Mouse (Mus musculus) limb, embryonic 10.5 days (tissue): ENCODE results near the gene Tbc1d23. TPM values are rescaled to one million over a fixed set of nuclear protein-coding genes. Genes with fewer than 3 reads are reported as not detected.
"Not testable (repeated sequence)": the region's sequence is repeated elsewhere in the genome, so short reads cannot be mapped to it uniquely, and the experiment has no call there.

ENCODE experiments used
- DNase-seq: peaks from one replicate; pipeline ENCODE4 v3.0.0-alpha.2; 2017; ENCODE audit warnings: low spot score
- H3K27ac ChIP-seq: fragments of 300-500 bp; sonication (generic); 2 replicates; pipeline ENCODE4 v1.5.1; 2016; ENCODE audit warnings: mild to moderate bottlenecking
- H3K27me3 ChIP-seq: fragments of 300-500 bp; sonication (generic); 2 replicates; pipeline ENCODE4 v1.6.1; 2016; ENCODE audit warnings: low read depth, mild to moderate bottlenecking; ENCODE audit not compliant: poor library complexity, severe bottlenecking
- H3K36me3 ChIP-seq: fragments of 300-500 bp; sonication (generic); 2 replicates; pipeline ENCODE4 v1.6.1; 2016; ENCODE audit warnings: mild to moderate bottlenecking, moderate library complexity
- H3K4me1 ChIP-seq: fragments of 300-500 bp; sonication (generic); 2 replicates; pipeline ENCODE4 v1.6.1; 2016
- H3K4me3 ChIP-seq: fragments of 300-500 bp; sonication (generic); 2 replicates; pipeline ENCODE4 v1.5.1; 2016; ENCODE audit warnings: mild to moderate bottlenecking, moderate library complexity
- H3K9me3 ChIP-seq: fragments of 300-500 bp; sonication (generic); replicated peaks from 2 replicates; pipeline ENCODE4 v1.6.1; 2016; ENCODE audit warnings: mild to moderate bottlenecking
- WGBS: fragments of 180-500 bp; shearing (Covaris S2); methylation state at CpG from one replicate; pipeline ENCODE4 v1.1.7; 2016; 5-methylcytosine and 5-hydroxymethylcytosine counted together
- polyA plus RNA-seq: library from polyadenylated mRNA; unstranded; fragments of >200 nt; fragmentation: Nextera tagmentation; extraction: Ambion mirVana; gene quantifications from 2 replicates; pipeline ENCODE4 v1.2.1, GENCODE M21; 2016

The Tbc1d23 gene
- polyA plus RNA-seq, 1 experiment from 2014 or later: 23.5 TPM

DNA sequence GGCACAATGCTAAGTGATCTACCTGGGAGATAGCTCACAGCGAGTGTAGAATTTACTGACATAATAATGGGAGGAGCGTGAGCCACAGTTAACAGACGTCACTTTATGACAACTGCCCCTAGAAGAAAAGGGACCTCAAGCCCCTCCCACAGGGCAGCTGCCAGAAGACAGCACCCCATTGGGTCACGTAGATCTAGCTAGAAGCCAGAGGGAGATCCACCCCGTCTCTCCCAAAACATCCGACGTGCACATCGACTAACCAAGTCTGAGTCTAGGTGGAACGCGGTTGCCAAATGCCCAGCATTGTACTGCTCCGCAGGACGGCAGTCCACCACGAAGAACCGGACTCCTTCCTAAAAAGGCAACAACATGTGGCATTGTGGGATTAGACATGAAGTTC lies 40.1 kb downstream of the Tbc1d23 start:
- Histone ChIP-seq H3K27ac (no peak overlapping the region), H3K4me1 (no peaks in the 10 kb centered on the region), H3K27me3 (no peaks in the 10 kb centered on the region), H3K36me3 (peaks cover 34% of the 10 kb centered on the region), H3K9me3 (no peaks in the 10 kb centered on the region), H3K4me3 (no peak overlapping the region)
- 91% methylated on average over 14 of the region's 14 CpGs for WGBS
- DNase-seq: no peak

DNA sequence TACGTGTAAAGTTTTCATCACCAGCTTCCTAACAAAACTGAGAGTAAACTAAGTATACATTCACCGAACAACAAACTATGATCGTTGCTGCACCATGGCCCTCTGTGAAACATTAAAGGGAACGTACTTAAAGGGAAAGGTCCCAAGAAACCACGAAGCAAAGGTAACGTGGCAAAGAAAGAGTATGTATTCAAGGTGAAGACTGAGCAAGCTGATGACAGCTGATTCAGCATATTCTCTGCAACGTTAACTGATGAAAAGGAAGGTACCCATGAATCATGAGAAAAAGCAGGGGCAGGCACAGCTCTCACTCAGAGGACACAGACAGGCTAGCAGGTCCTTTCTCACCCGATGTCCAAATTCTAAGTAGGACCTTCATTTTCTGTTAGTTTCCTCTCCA lies 40.9 kb downstream of the Tbc1d23 start:
- H3K27ac ChIP-seq: no peak overlapping the region
- H3K4me3 ChIP-seq: no peak overlapping the region
- WGBS: 92% methylated on average over 8 of the region's 8 CpGs
- peaks cover 40% of the 10 kb centered on the region for H3K36me3 ChIP-seq
- H3K9me3 ChIP-seq: no peaks in the 10 kb centered on the region
- H3K4me1 ChIP-seq: no peaks in the 10 kb centered on the region
- H3K27me3 ChIP-seq: no peaks in the 10 kb centered on the region
- no peak for DNase-seq

DNA sequence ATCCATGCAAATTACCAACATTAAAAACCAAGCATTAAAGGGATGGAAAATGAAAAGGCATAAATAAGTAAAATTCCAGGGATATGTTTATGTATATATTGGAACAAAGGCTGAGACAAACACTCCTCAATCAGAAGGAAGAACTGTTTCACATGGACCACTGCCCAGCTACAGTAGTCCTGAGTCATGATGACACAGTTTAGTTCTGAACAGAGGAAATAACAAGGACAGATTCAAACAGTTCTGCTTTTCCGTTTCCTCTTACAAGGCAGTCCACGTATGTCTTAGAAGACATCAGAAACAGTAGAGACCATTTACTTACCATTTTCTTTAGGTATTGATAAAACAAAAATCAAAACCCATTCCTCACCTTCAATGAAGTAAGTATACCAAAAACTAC lies 41.8 kb downstream of the Tbc1d23 start:
- H3K9me3 ChIP-seq: no peaks in the 10 kb centered on the region
- no peaks in the 10 kb centered on the region for H3K4me1 ChIP-seq
- DNase-seq: no peak
- peaks cover 41% of the 10 kb centered on the region for H3K36me3 ChIP-seq
- no peak overlapping the region for H3K4me3 ChIP-seq
- WGBS: 94% methylated on average over 2 of the region's 2 CpGs
- no peaks in the 10 kb centered on the region for H3K27me3 ChIP-seq
- no peak overlapping the region for H3K27ac ChIP-seq

DNA sequence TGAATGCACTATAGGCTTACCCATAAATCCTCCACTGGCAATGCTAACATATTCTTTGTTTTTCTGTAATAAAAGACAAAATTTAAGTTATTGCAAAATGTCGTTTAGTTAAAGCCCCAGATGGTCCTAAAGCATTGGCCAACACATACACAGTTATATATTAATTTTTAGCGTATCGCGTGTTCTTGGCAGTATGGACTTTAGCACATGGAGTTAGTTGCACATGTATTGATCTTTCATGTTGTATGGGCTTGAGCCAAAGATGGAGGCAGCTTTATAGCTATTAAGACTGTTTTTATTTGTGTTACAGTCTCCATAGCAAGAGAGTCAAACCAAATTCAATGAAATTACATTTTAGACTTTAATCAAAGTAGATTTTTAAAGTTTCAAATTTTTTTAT lies 44.7 kb downstream of the Tbc1d23 start:
- WGBS: 95% methylated on average over 4 of the region's 4 CpGs
- DNase-seq: no peak
- no peak overlapping the region for H3K27ac ChIP-seq
- no peak overlapping the region for H3K4me3 ChIP-seq
- H3K36me3 ChIP-seq: peaks cover 59% of the 10 kb centered on the region
- H3K27me3 ChIP-seq: no peaks in the 10 kb centered on the region
- H3K9me3 ChIP-seq: no peaks in the 10 kb centered on the region
- no peaks in the 10 kb centered on the region for H3K4me1 ChIP-seq

DNA sequence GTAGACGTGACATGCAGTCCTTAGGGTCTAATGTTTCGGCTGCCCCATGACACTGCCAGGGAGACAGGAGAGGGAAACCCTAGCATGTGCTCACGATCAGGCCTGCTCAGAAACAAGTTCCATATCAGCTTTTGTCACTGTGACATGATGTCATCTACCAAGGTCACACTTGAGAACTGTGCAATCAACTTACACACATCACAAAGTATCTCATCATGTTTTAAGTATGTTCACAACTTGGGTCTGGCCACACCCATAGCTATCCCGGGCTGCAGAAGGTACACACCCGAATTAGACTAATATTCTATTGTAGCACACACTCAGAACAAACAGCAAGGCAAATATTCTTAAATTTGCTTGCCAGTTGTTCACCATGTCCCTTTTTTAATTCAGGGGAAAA lies 49.3 kb downstream of the Tbc1d23 start:
- DNase-seq: no peak
- Histone ChIP-seq H3K4me3 (no peak overlapping the region), H3K36me3 (peaks cover 49% of the 10 kb centered on the region)

DNA sequence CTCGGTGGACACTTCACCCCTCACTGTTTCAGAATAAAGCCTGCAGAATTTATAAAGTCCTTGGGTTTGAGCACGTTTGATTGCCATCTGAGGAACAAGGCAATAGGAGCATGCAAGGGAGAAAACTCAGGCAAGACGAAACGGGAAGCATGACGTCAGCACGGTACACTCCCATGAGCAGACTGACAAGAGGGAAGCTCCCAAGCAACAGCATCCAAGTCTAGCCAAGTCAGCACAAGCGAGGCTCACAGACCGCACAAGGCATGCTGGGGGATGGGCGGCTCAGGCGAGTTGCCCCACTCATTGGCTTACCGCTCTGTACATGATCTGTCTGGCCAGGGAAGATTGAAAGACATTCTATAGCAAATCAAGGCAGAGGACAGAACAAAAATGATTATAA lies 50.1 kb downstream of the Tbc1d23 start:
- peaks cover 56% of the 10 kb centered on the region for H3K36me3 ChIP-seq
- no peaks in the 10 kb centered on the region for H3K4me1 ChIP-seq
- WGBS: 88% methylated on average over 11 of the region's 11 CpGs
- no peaks in the 10 kb centered on the region for H3K9me3 ChIP-seq
- no peaks in the 10 kb centered on the region for H3K27me3 ChIP-seq
- DNase-seq: no peak
- H3K27ac ChIP-seq: no peak overlapping the region
- no peak overlapping the region for H3K4me3 ChIP-seq

More for the DNA sequence above, 49.3 kb downstream of the Tbc1d23 start:
- Histone ChIP-seq H3K4me1 (no peaks in the 10 kb centered on the region), H3K27me3 (no peaks in the 10 kb centered on the region), H3K27ac (no peak overlapping the region), H3K9me3 (no peaks in the 10 kb centered on the region)
- WGBS: 94% methylated on average over 5 of the region's 5 CpGs

DNA sequence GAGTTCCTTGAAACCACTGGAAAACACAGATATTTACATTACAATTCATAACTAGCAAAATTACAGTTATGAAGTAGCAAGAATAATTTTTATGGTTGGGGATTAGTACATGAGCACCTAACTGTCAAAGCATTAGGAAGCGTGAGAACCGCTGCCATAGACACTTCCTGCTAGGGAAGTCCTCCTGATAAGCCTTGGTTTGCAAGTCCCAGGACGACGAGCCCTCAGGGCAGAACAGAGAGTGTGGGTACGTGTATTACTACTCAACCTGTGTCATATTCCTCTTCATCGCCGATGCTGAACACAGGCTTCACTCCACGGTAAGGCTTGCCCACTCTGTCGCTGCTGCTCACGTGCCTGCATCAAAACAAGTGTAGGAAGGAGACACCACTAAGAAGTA lies 53.6 kb downstream of the Tbc1d23 start:
- H3K9me3 ChIP-seq: no peaks in the 10 kb centered on the region
- no peaks in the 10 kb centered on the region for H3K4me1 ChIP-seq
- peaks cover 47% of the 10 kb centered on the region for H3K36me3 ChIP-seq
- H3K27ac ChIP-seq: no peak overlapping the region
- no peaks in the 10 kb centered on the region for H3K27me3 ChIP-seq
- DNase-seq: no peak
- 90% methylated on average over 10 of the region's 10 CpGs for WGBS
- H3K4me3 ChIP-seq: no peak overlapping the region

DNA sequence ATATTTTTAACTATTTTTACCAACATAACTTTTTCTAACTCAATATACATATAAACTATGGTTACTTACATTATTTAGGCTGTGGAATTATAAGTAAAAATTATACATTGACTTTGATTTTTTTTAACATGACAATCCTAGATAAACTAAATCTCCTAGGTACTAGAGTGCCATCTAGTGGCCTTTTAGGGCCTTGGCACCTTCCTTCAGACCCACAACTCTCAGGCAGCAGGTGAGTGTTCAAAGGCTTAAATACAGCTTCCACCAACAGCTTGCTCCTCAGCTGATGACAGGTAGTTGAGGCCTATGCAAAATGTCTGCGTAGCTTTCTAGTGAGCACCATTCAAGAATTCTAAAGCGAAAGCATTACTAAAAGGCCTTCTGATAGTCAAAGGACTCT lies 54.0 kb downstream of the Tbc1d23 start:
- Histone ChIP-seq H3K36me3 (peaks cover 47% of the 10 kb centered on the region), H3K4me3 (no peak overlapping the region), H3K27ac (no peak overlapping the region), H3K9me3 (no peaks in the 10 kb centered on the region), H3K4me1 (no peaks in the 10 kb centered on the region), H3K27me3 (no peaks in the 10 kb centered on the region)
- 69% methylated on average over 2 of the region's 2 CpGs for WGBS
- DNase-seq: no peak

DNA sequence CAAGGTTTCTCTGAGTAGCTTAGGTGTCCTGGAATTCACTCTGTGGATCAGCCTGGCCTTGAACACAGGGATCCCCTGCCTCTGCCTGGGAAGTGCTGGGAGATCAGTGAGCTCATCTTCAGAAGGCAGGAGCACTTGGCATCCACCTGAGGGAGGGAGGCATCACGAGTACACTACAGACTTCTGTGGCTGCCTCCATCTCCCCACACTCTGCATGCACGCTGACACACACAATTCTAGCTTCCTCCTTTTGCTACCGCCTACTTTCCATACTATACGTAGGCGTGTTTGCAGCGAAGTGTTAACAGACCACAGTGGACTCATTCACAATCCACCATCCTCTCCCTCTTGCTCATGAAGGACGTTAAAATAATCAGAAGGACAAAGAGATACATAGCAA lies 55.0 kb downstream of the Tbc1d23 start:
- no peak for DNase-seq
- Histone ChIP-seq H3K27me3 (no peaks in the 10 kb centered on the region), H3K9me3 (no peaks in the 10 kb centered on the region), H3K36me3 (peaks cover 44% of the 10 kb centered on the region), H3K4me1 (no peaks in the 10 kb centered on the region), H3K27ac (no peak overlapping the region), H3K4me3 (no peak overlapping the region)
- WGBS: 91% methylated on average over 7 of the region's 7 CpGs

DNA sequence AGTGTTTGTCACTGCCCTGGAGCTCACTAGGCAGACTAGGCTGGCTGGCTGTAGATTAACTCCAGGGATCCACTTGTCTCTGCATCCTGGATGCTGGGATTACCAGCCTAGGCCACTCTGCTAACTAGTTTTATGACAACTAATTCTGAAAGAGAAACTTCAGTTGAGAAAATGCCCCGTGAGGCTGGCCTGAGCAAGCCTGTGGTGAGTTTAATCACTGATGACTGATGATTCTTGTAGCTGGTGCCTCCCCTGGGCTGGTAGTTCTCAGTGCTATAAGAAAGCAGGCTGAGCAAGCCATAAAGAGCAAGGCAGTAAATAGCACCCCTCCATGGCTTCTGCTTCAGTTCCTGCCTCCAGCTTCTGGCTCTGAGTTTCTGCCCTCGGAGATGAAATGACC lies 55.6 kb downstream of the Tbc1d23 start:
- no peaks in the 10 kb centered on the region for H3K27me3 ChIP-seq
- WGBS: 70% methylated on average over 2 of the region's 2 CpGs
- H3K4me1 ChIP-seq: no peaks in the 10 kb centered on the region
- peaks cover 47% of the 10 kb centered on the region for H3K36me3 ChIP-seq
- no peaks in the 10 kb centered on the region for H3K9me3 ChIP-seq
- H3K4me3 ChIP-seq: no peak overlapping the region
- DNase-seq: no peak
- no peak overlapping the region for H3K27ac ChIP-seq

DNA sequence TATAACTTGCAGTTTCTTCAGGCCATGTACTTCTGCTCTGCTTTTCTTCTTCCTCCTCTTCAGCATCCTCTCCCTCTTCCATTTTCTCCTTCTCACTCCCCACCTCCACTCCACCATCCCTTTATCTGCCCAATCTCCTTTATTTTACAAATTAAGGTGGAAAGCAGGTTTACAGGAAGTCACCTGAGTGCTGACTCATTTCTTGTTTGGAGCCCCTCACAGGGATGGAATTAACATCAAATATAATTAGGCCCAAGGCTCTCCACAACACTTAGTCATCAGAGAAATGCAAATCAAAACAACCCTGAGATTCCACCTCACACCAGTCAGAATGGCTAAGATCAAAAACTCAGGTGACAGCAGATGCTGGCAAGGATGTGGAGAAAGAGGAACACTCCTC lies 56.8 kb downstream of the Tbc1d23 start:
- not testable (repeated sequence) for H3K4me1 ChIP-seq, H3K27me3 ChIP-seq, H3K27ac ChIP-seq, H3K9me3 ChIP-seq, H3K4me3 ChIP-seq, DNase-seq
- H3K36me3 ChIP-seq: peaks cover 44% of the 10 kb centered on the region

DNA sequence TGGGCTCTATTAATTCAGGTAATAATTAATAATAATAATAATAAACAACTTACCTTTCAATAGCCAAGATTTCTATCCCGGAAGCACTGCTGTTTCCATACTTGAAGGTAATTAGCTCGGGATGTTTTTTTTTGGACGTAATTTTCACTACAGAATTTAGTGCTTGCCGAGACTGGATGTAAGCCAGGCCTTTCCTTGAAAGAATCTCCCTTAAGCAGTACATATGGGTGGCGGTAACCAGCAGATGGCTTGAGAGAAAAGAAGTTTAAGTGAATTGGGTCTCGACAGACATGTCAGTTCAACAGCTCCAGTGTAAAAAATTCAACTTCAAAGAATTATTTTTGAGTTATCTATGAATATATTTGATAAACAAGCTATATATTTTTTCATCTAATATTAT lies 59.7 kb downstream of the Tbc1d23 start:
- Histone ChIP-seq H3K27me3 (no peaks in the 10 kb centered on the region), H3K4me1 (no peaks in the 10 kb centered on the region), H3K9me3 (no peaks in the 10 kb centered on the region), H3K27ac (no peak overlapping the region), H3K4me3 (no peak overlapping the region), H3K36me3 (peaks cover 35% of the 10 kb centered on the region)
- DNase-seq: no peak
- 92% methylated on average over 6 of the region's 6 CpGs for WGBS

DNA sequence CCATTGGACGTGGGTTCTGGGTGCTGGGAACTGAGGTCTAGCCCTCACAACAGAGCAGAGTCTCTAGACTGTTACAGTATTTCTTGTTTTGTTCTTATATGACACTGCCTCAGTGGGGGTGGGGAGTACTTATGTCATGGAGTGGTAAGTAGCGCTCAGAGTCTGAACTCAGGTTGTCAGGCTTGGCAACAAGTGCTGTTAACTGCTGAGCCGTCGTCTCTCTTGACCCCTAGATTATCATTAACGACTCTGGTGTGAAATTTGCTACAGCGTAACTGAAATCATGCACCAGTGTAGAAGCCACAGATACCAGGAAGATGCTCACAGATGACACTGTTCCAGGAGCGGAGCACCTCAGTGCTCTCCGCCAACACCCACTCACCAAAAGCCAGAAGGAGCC lies 60.1 kb downstream of the Tbc1d23 start:
- H3K27ac ChIP-seq: no peak overlapping the region
- H3K4me1 ChIP-seq: no peaks in the 10 kb centered on the region
- no peak overlapping the region for H3K4me3 ChIP-seq
- H3K36me3 ChIP-seq: peaks cover 32% of the 10 kb centered on the region
- no peaks in the 10 kb centered on the region for H3K27me3 ChIP-seq
- WGBS: 91% methylated on average over 8 of the region's 8 CpGs
- H3K9me3 ChIP-seq: no peaks in the 10 kb centered on the region
- DNase-seq: no peak

DNA sequence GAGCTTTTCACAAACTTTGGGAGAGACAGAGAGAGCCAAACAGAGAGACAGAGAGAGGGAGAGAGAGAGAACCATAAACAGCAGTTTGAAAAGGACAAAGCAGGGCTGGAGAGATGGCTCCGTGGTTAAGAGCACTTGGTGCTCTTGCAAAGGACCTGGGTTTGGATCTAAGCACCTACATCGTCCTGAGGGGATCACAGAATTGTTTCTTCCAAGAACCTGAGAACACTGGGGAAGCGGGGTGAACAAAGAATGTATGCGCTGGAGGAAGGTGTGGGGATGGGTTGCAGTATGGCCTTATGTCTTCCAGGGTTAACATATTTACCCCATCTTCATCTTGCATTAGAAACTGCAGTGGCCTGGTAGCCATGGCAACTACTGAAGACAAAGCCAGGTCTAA lies 63.1 kb downstream of the Tbc1d23 start:
- WGBS: 69% methylated on average over 4 of the region's 4 CpGs
- Histone ChIP-seq H3K9me3 (no peaks in the 10 kb centered on the region), H3K4me1 (no peaks in the 10 kb centered on the region), H3K4me3 (no peak overlapping the region), H3K27ac (no peak overlapping the region), H3K27me3 (no peaks in the 10 kb centered on the region), H3K36me3 (peaks cover 27% of the 10 kb centered on the region)
- DNase-seq: no peak
